Mouse (Mus musculus): ENCODE measurements around the gene L3mbtl4. TPM values are rescaled to one million over a fixed set of nuclear protein-coding genes. Genes with fewer than 3 reads are reported as not detected.

Gene L3mbtl4
- total and polyA plus RNA-seq, 3 experiments = not detected

GRCm38 (mm10) chr17:68467311-68467710, 193.7 kb downstream of the L3mbtl4 start:
- dilution Hi-C loops (cut with MboI; ENCODE audit: extremely low pct_ligation_motif_present, extremely low pct_unique_long_range_greater_than_20kb, low sequenced_read_pairs) = no loop called here
- H3K79me2 ChIP-seq (replicated peaks; ENCODE audit: control insufficient read depth, extremely low read depth, insufficient read depth, poor library complexity, severe bottlenecking) = no peaks in the 10 kb centered on the region
- H3K27me3 ChIP-seq (replicated peaks) = no peaks in the 10 kb centered on the region
- H3K9ac ChIP-seq (ENCODE audit: insufficient read depth, low read depth) = no peak overlapping the region
- H3K36me3 ChIP-seq (replicated peaks in 1 of 2; ENCODE audit: control insufficient read depth in 1 of 2, insufficient read depth in 1 of 2, low read length in 1 of 2) = no peaks in the 10 kb centered on the region
- DNase-seq (ENCODE audit: extremely low read depth) = no peak
- no peak overlapping the region for H3K4me2 ChIP-seq (ENCODE audit: insufficient read depth, low read depth, poor library complexity, severe bottlenecking)
- H3K4me1 ChIP-seq (ENCODE audit: control insufficient read depth in 1 of 2, insufficient read depth in 2 of 2) = no peaks in the 10 kb centered on the region
- TF ChIP-seq USF2 (conservative IDR thresholded peaks at IDR 0.05; ENCODE audit: low read depth, low read length) = no peak
- no peak for TF ChIP-seq RCOR1 (conservative IDR thresholded peaks at IDR 0.05; ENCODE audit: low read depth, low read length)
- no peak for TF ChIP-seq NELFE (IDR thresholded peaks at IDR 0.05; ENCODE audit: low read depth, low read length)
- TF ChIP-seq HCFC1 (IDR thresholded peaks at IDR 0.05; ENCODE audit: low read depth, low read length) = no peak
- no peak for TF ChIP-seq GABPA (IDR thresholded peaks at IDR 0.05; ENCODE audit: insufficient replicate concordance, low read depth, low read length)
- TF ChIP-seq JUND (conservative IDR thresholded peaks at IDR 0.05; ENCODE audit: low read depth, low read length) = no peak
- no peak for TF ChIP-seq ZNF384 (IDR thresholded peaks at IDR 0.05; ENCODE audit: low read depth, low read length)
- TF ChIP-seq CTCF (conservative IDR thresholded peaks at IDR 0.05 in 1 of 2, IDR thresholded peaks at IDR 0.05 in 1 of 2; ENCODE audit: low read depth in 2 of 2, low read length in 2 of 2) = no peak
- no peak for TF ChIP-seq MYC (IDR thresholded peaks at IDR 0.05; ENCODE audit: low read depth, low read length)
- no peak for TF ChIP-seq POLR2A (IDR thresholded peaks at IDR 0.05; ENCODE audit: low read depth, low read length)
- TF ChIP-seq BHLHE40 (IDR thresholded peaks at IDR 0.05; ENCODE audit: low read depth, low read length) = no peak
- TF ChIP-seq IRF4 (IDR thresholded peaks at IDR 0.05; ENCODE audit: low read depth, low read length) = no peak
- no peak for TF ChIP-seq KAT2A (IDR thresholded peaks at IDR 0.05; ENCODE audit: insufficient replicate concordance, low read length)
- TF ChIP-seq SIN3A (IDR thresholded peaks at IDR 0.05; ENCODE audit: low read length) = no peak
- no peak for TF ChIP-seq USF1 (IDR thresholded peaks at IDR 0.05; ENCODE audit: low read depth, low read length)
- TF ChIP-seq MAZ (IDR thresholded peaks at IDR 0.05; ENCODE audit: low read depth, low read length) = no peak
- no peak for TF ChIP-seq TCF12 (IDR thresholded peaks at IDR 0.05; ENCODE audit: low read depth, low read length)
- TF ChIP-seq CHD1 (IDR thresholded peaks at IDR 0.05; ENCODE audit: low read depth, low read length) = no peak
- TF ChIP-seq E2F4 (IDR thresholded peaks at IDR 0.05; ENCODE audit: insufficient replicate concordance, low read depth, low read length) = no peak
- TF ChIP-seq ZMIZ1 (IDR thresholded peaks at IDR 0.05; ENCODE audit: low read depth, low read length) = no peak
- in situ Hi-C loops (cut with MboI; ENCODE audit: low pct_ligation_motif_present, low pct_unique_long_range_greater_than_20kb, low sequenced_read_pairs) = no loop called here
- H3K9me3 ChIP-seq (replicated peaks; ENCODE audit: low read length) = peaks cover 52% of the 10 kb centered on the region
- H3K4me3 ChIP-seq (replicated peaks in 1 of 3; ENCODE audit: low read depth in 2 of 3, low read length in 2 of 3, poor library complexity in 1 of 3) = no peak overlapping the region
- H3K27ac ChIP-seq (ENCODE audit: insufficient read depth, low read depth) = no peak overlapping the region

GRCm38 (mm10) chr17:68490065-68490691, 216.6 kb downstream of the L3mbtl4 start:
- Histone ChIP-seq H3K27me3 (replicated peaks) (no peaks in the 10 kb centered on the region), H3K4me1 (ENCODE audit: control insufficient read depth in 1 of 2, insufficient read depth in 2 of 2) (no peaks in the 10 kb centered on the region), H3K4me2 (ENCODE audit: insufficient read depth, low read depth, poor library complexity, severe bottlenecking) (no peak overlapping the region), H3K9me3 (replicated peaks; ENCODE audit: low read length) (peaks cover 46% of the 10 kb centered on the region), H3K79me2 (replicated peaks; ENCODE audit: control insufficient read depth, extremely low read depth, insufficient read depth, poor library complexity, severe bottlenecking) (no peaks in the 10 kb centered on the region), H3K27ac (ENCODE audit: insufficient read depth, low read depth) (no peak overlapping the region), H3K9ac (ENCODE audit: insufficient read depth, low read depth) (no peak overlapping the region), H3K4me3 (replicated peaks in 1 of 3; ENCODE audit: low read depth in 2 of 3, low read length in 2 of 3, poor library complexity in 1 of 3) (no peak overlapping the region), H3K36me3 (replicated peaks in 1 of 2; ENCODE audit: control insufficient read depth in 1 of 2, insufficient read depth in 1 of 2, low read length in 1 of 2) (no peaks in the 10 kb centered on the region)
- no peak for DNase-seq (ENCODE audit: extremely low read depth)
- in situ Hi-C loops (cut with MboI; ENCODE audit: low pct_ligation_motif_present, low pct_unique_long_range_greater_than_20kb, low sequenced_read_pairs) = no loop called here
- dilution Hi-C loops (cut with MboI; ENCODE audit: extremely low pct_ligation_motif_present, extremely low pct_unique_long_range_greater_than_20kb, low sequenced_read_pairs) = no loop called here
- TF ChIP-seq NRF1 (IDR thresholded peaks at IDR 0.05; ENCODE audit: low read depth, low read length) (no peak), HCFC1 (IDR thresholded peaks at IDR 0.05; ENCODE audit: low read depth, low read length) (no peak), IRF4 (IDR thresholded peaks at IDR 0.05; ENCODE audit: low read depth, low read length) (no peak), ELF1 (IDR thresholded peaks at IDR 0.05; ENCODE audit: low read depth, low read length) (no peak), POLR2A (IDR thresholded peaks at IDR 0.05; ENCODE audit: low read depth, low read length) (no peak), SMC3 (IDR thresholded peaks at IDR 0.05; ENCODE audit: low read depth, low read length) (no peak), KAT2A (IDR thresholded peaks at IDR 0.05; ENCODE audit: insufficient replicate concordance, low read length) (no peak)
